Mouse (Mus musculus) intestine, postnatal 0 days (tissue): ENCODE data around the gene Pebp1. TPM values are rescaled to one million over a fixed set of nuclear protein-coding genes. Genes with fewer than 3 reads are reported as not detected.

Experiments
- ATAC-seq: fragments of 200-750 bp; cut with Nextera tagmentation; 2 replicates; pipeline ENCODE4 v1.8.0; 2017; ENCODE audit warnings: mild to moderate bottlenecking, moderate TSS enrichment, moderate library complexity
- H3K27ac ChIP-seq: fragments of 300-500 bp; sonication (generic); 2 replicates; pipeline ENCODE4 v1.5.1; 2014; ENCODE audit warnings: mild to moderate bottlenecking, low read depth, low read length, moderate library complexity
- H3K27me3 ChIP-seq: fragments of 300-500 bp; sonication (generic); replicated peaks from 2 replicates; pipeline ENCODE4 v1.6.1; 2014; ENCODE audit warnings: low read length, mixed read lengths; ENCODE audit not compliant: control insufficient read depth, insufficient read depth
- H3K36me3 ChIP-seq: fragments of 300-500 bp; sonication (generic); 2 replicates; pipeline ENCODE4 v1.6.1; 2014; ENCODE audit warnings: mild to moderate bottlenecking, moderate library complexity; ENCODE audit not compliant: control insufficient read depth, insufficient read depth
- H3K4me1 ChIP-seq: fragments of 300-500 bp; sonication (generic); replicated peaks from 2 replicates; pipeline ENCODE4 v1.6.1; 2014; ENCODE audit warnings: antibody characterized with exemption, low read length, mixed read lengths; ENCODE audit not compliant: control insufficient read depth, insufficient read depth
- H3K4me2 ChIP-seq: fragments of 300-500 bp; sonication (generic); replicated peaks from 2 replicates; pipeline ENCODE4 v1.6.1; 2014; ENCODE audit warnings: low read depth, mild to moderate bottlenecking, moderate library complexity
- H3K4me3 ChIP-seq: fragments of 300-500 bp; sonication (generic); 2 replicates; pipeline ENCODE4 v1.5.1; 2014; ENCODE audit warnings: low read depth, low read length
- H3K9ac ChIP-seq: fragments of 300-500 bp; sonication (generic); 2 replicates; pipeline ENCODE4 v1.6.1; 2014; ENCODE audit warnings: mild to moderate bottlenecking, low read depth, low read length
- H3K9me3 ChIP-seq: fragments of 300-500 bp; sonication (generic); 2 replicates; pipeline ENCODE4 v1.6.1; 2016; ENCODE audit warnings: mixed run types; ENCODE audit not compliant: control insufficient read depth
- CTCF ChIP-seq: sonication (generic); IDR thresholded peaks from 2 replicates; pipeline ENCODE4 v1.5.1; 2016; ENCODE audit warnings: low read depth, mild to moderate bottlenecking, control low read depth, antibody characterized with exemption, moderate library complexity
- WGBS: fragments of 180-500 bp; shearing (Covaris S2); extraction: QIAGEN DNeasy Blood & Tissue Kit; methylation state at CpG from one replicate; pipeline ENCODE4 v1.1.7; 2014; 5-methylcytosine and 5-hydroxymethylcytosine counted together
- polyA plus RNA-seq: library from polyadenylated mRNA; unstranded; fragments of >200 nt; fragmentation: Nextera tagmentation; extraction: Ambion mirVana; gene quantifications from 2 replicates; pipeline ENCODE4 v1.2.1, GENCODE M21; 2015

Gene Pebp1
- polyA plus RNA-seq, 1 experiment from 2014 or later: 267 TPM

DNA sequence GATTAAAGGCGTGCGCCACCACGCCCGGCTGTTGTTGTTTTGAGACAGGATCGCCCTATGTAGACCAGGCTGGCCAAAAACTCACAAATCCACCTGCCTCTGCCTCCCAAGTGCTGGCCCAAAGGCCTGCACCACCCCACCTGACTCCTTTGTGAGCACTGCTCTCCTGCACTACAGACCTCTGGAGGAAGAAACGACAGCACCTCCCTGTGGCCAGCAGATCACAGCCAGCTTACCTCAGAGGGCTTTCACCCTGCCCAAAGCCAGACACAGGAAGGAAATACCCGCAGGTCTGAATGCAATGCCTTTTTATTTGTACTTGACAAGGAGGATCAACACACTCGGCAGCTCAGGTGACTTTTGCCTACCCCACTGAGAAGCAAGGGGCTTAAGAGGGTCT, 5.1 kb downstream of the Pebp1 start:
- no peaks in the 10 kb centered on the region for H3K4me1 ChIP-seq
- WGBS: 86% methylated on average over 8 of the region's 8 CpGs
- peak; percentile 38 for TF ChIP-seq CTCF

GRCm38 (mm10) chr5:117281536-117281935, 5.9 kb downstream of the Pebp1 start:
- Histone ChIP-seq H3K36me3 (peaks cover 18% of the 10 kb centered on the region; the same call in 1 of the 2 replicates), H3K4me3 (no peak overlapping the region), H3K4me2 (no peak overlapping the region), H3K9me3 (no peaks in the 10 kb centered on the region), H3K27ac (no peak overlapping the region; the same call in 1 of the 2 replicates), H3K9ac (no peak overlapping the region), H3K4me1 (no peaks in the 10 kb centered on the region), H3K27me3 (no peaks in the 10 kb centered on the region)
- 79% methylated on average over 10 of the region's 10 CpGs for WGBS
- ATAC-seq: no peak
- TF ChIP-seq CTCF: peak; percentile 61

More for the DNA sequence above, 5.1 kb downstream of the Pebp1 start:
- Histone ChIP-seq H3K27me3 (no peaks in the 10 kb centered on the region), H3K4me2 (no peak overlapping the region), H3K9me3 (no peaks in the 10 kb centered on the region), H3K4me3 (no peak overlapping the region), H3K9ac (no peak overlapping the region), H3K36me3 (peaks cover 18% of the 10 kb centered on the region; the same call in 1 of the 2 replicates), H3K27ac (no peak overlapping the region)
- no peak for ATAC-seq

- peak; percentile 54 for ATAC-seq
- peaks cover 14% of the 10 kb centered on the region; the same call in 1 of the 2 replicates for H3K36me3 ChIP-seq
Measured at GRCm38 (mm10) chr5:117279669-117280050, 7.8 kb downstream of the Pebp1 start.

GRCm38 (mm10) chr5:117278809-117279668, 8.4 kb downstream of the Pebp1 start:
- Histone ChIP-seq H3K9me3 (no peaks in the 10 kb centered on the region), H3K27me3 (no peaks in the 10 kb centered on the region), H3K4me2 (0 out of 2 replicates have a peak overlapping the region, but pooled peaks have one; percentile 3), H3K36me3 (peaks cover 11% of the 10 kb centered on the region; the same call in 1 of the 2 replicates), H3K27ac (peak overlapping the region; percentile 30), H3K4me1 (no peaks in the 10 kb centered on the region), H3K9ac (no peak overlapping the region), H3K4me3 (no peak overlapping the region)
- peak; percentile 81 for ATAC-seq
- WGBS: 48% methylated on average over 15 of the region's 15 CpGs
- no peak for TF ChIP-seq CTCF

More at GRCm38 (mm10) chr5:117279669-117280050, 7.8 kb downstream of the Pebp1 start:
- 31% methylated on average over 4 of the region's 4 CpGs for WGBS
- no peak overlapping the region for H3K4me3 ChIP-seq
- no peaks in the 10 kb centered on the region for H3K9me3 ChIP-seq
- TF ChIP-seq CTCF: no peak
- H3K4me2 ChIP-seq: no peak overlapping the region
- no peak overlapping the region for H3K9ac ChIP-seq
- H3K27ac ChIP-seq: peak overlapping the region; percentile 17; the same call in 1 of the 2 replicates
- no peaks in the 10 kb centered on the region for H3K27me3 ChIP-seq
- no peaks in the 10 kb centered on the region for H3K4me1 ChIP-seq

DNA sequence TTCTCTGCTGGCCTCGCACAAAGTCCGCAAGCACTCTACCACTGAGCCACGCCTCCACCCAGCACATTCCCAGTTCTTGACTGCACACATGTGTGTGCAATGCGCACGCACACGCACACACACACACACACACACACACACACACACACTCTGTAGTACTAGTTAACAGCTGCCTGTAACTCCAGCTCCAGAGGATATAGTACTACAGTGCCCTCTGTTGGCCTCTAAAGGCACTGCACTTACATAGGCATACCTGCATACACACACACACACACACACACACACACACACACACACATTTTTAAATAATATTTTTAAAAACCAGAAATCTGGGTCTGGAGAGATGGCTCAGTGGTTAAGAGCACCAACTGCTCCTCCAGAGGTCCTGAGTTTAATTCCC, 9.6 kb downstream of the Pebp1 start:
- no peaks in the 10 kb centered on the region for H3K4me1 ChIP-seq
- WGBS: 97% methylated on average over 6 of the region's 6 CpGs
- TF ChIP-seq CTCF: peak; percentile 46
- H3K4me3 ChIP-seq: no peak overlapping the region
- H3K9me3 ChIP-seq: no peaks in the 10 kb centered on the region
- no peak for ATAC-seq
- no peak overlapping the region for H3K4me2 ChIP-seq
- peaks cover 13% of the 10 kb centered on the region; the same call in 1 of the 2 replicates for H3K36me3 ChIP-seq
- no peak overlapping the region for H3K27ac ChIP-seq
- no peak overlapping the region for H3K9ac ChIP-seq
- H3K27me3 ChIP-seq: no peaks in the 10 kb centered on the region

GRCm38 (mm10) chr5:117274817-117275216, 12.6 kb downstream of the Pebp1 start:
- H3K27ac ChIP-seq: no peak overlapping the region
- no peaks in the 10 kb centered on the region for H3K9me3 ChIP-seq
- no peak for ATAC-seq
- H3K36me3 ChIP-seq: peaks cover 16% of the 10 kb centered on the region; the same call in 1 of the 2 replicates
- H3K27me3 ChIP-seq: no peaks in the 10 kb centered on the region
- no peak overlapping the region for H3K4me3 ChIP-seq
- 60% methylated on average over 5 of the region's 5 CpGs for WGBS
- H3K4me1 ChIP-seq: no peaks in the 10 kb centered on the region
- no peak overlapping the region for H3K4me2 ChIP-seq
- TF ChIP-seq CTCF: peak; percentile 56
- H3K9ac ChIP-seq: no peak overlapping the region
